Mouse (Mus musculus) spleen, postnatal 36 days (tissue): ENCODE results near the gene Rpl7a.

ENCODE experiments used
- DNase-seq, 2 experiments: peaks; one replicate each; pipeline ENCODE4 v3.0.0; 2022; ENCODE audit warnings: low spot score in 2 of 2, mixed read lengths in 1 of 2

The Rpl7a gene

DNA sequence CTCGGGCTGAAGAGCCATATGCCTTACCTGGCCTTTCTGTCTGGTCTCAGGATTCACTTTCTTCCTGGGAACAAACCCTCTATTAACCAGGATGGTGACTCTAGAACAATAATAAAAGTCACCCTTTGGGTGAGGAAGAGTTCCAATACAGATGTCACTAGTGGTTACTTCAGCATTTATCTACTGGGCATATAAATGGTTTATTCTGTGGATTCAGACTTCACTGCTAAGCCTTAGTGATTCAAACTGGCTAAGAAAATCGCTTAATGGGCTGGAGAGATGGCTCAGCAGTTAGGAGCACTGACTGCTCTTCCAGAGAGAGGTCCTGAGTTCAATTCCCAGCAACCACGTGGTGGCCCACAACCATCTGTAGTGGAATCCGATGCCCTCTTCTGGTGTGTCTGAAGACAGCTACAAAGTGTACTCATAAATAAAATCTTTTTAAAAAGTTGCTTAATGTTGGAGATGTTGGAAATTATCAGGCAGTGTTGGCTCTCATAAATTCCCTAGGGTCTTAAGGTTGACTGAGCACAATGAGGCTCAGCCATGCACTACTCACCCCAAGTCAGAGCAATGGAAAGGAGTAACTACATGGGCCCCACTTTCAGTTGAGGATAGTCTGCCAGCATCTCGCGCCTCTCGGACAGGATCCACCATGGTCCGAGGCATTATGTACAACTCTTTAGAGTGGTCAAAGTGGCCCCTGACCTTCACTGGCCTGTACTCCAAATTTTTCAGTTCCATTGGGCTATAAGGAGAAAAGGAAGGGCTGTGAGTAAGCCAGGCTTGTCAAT lies 3.8 kb downstream of the Rpl7a start:
- DNase-seq: no peak

GRCm38 (mm10) chr2:26915927-26916728 lies 5.6 kb downstream of the Rpl7a start, which contains the start of the genes Surf2 and Surf1:
TSS of gene Surf2 (plus strand) at chr2:26916367.
TSS of gene Surf1 (minus strand) at chr2:26916530.
- DNase-seq: peak; percentile 74 to 78

DNA sequence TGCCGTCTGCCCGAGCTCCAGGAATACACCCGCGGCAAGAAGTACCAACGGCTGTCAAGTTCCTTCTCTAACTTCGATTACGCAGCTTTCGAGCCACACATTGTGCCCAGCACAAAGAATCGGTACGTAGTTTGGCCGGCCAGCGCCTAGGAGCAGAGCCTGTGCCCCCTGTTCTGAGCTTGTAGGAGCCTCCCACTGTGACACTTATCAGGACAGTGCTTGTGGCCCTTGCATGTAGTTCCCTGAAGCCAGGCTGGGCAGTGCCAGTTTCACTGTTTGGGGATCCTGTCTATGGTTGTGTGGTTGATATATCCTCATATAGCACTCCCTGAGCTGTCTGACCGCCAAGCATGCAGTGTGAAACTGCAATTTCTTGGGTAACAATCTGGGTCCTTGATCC lies 6.2 kb downstream of the Rpl7a start:
- no peak for DNase-seq

DNA sequence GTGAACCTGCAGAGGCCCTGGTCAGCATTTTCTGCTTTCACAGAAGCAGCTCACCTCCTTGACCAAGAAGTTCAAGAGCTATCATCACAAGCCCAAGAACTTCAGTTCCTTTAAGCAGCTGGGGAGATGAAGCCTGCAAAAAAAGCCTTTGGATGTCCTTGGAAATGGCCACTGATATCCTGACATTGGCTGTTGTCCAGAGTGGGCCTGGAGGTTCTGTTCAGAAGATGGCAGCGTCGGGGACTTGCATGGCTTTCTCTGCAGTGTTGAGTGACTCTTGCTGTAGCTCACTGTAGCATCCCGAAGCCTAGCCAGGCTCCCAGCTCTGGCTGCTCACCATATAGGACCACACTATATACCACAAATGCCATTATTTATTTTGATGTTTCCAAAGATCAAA lies 9.1 kb downstream of the Rpl7a start:
- no peak for DNase-seq

DNA sequence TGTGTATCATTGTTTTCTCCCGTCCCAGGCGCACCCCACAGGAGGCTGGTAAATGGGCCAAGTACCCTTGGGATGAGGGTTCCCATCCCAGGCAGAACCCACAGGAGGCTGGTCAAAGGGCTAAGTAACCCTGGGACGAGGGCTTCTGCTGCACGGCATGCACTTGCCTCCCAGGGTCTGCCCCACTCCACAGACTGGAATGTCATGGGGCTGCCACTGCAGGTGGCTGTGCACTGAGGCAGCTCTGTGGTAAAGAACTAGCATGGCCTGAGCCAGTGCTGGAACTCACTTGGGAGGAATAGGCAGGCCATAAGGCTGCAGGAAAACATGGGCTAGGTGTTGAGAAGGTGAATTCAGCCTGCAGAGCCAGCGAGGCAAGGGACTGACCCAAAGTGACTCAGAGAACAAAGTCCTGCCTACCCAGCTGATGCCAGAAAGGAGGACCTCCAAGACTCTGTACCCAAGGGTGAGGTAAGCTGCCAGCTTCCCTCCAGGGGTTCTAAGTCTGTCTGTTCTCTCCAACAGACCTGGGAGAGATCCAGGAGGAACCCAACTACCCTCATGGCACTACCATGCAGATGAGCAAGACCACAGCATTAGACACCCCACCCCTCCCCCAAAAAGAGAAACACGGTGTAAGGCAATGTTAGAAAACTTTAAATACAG lies 9.8 kb downstream of the Rpl7a start:
- no peak for DNase-seq

DNA sequence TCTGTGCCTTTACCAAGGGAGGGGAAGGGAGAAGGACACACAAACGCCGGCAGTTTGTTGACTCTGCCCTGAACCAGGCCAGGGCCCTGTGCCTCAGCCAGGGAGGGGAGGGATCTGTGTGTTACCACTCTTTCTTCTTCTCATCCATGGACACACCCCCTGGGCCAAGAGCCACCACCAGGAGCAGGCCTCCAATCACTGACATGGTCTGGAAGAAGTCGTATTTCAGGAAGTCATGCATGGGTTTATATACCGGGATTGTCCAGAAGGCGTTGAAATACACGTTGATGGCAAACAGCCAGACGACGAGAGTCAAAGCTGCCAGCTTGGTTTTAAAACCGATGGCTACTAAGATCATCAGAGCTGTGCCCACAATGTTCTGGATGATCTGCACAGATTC lies 11.2 kb downstream of the Rpl7a start:
- DNase-seq: no peak

GRCm38 (mm10) chr2:26927745-26928476 lies 17.3 kb downstream of the Rpl7a start:
- DNase-seq: no peak

- DNase-seq: peak; percentile 67 to 74
Measured at GRCm38 (mm10) chr2:26930390-26930789, 19.8 kb downstream of the Rpl7a start.

- peak in 1 of 2 experiments; percentile 42 for DNase-seq
Measured at GRCm38 (mm10) chr2:26932473-26933303, 22.1 kb downstream of the Rpl7a start.

GRCm38 (mm10) chr2:26933304-26934055 lies 22.9 kb downstream of the Rpl7a start, which contains the start of the genes Surf4 and Stkld1:
TSS of gene Surf4 (minus strand) at chr2:26933928.
TSS of gene Stkld1 (plus strand) at chr2:26934047.
- peak; percentile 97 for DNase-seq

- DNase-seq: peak in 1 of 2 experiments; percentile 33
Measured at GRCm38 (mm10) chr2:26935286-26935685, 24.7 kb downstream of the Rpl7a start.

DNA sequence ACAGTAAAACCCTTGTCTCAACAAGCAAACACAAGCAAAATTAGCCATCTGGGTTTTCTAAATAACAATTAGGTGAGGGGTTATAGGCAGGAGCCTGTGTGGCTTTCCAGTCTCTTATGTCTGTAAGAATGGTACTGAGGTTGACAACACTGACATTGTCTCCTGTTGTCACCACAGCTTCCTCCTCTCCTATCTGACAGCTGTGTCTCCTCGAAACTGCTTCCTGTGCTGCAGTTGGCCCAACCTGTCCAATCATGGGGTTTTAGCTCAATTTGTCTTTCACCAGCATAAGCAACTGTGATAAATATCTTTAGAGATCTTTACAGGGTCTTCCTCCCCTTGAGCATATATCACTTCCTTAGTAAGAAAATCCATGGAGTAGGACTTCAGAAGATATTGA lies 25.9 kb downstream of the Rpl7a start:
- no peak for DNase-seq

GRCm38 (mm10) chr2:26941539-26941938 lies 31.0 kb downstream of the Rpl7a start:
- no peak for DNase-seq

DNA sequence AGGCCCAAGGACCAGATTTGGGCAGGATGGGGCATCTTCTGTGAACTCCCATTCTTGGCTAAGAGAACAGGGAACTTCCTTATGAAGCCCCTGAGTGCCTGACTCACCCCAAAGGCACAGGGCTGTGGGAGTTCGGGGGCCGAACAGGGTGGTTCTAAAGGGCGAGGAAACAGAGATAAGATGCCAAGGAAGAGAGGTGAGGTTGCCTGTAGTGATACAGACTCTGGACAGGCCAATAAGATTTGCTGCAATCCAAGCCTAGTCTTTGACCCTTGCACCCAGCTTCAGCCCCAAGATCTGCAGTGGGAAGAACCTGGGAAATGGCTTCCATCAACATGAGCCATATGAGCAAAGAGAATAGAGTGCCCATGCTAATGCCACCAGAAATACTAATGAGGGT lies 32.7 kb downstream of the Rpl7a start:
- DNase-seq: no peak

DNA sequence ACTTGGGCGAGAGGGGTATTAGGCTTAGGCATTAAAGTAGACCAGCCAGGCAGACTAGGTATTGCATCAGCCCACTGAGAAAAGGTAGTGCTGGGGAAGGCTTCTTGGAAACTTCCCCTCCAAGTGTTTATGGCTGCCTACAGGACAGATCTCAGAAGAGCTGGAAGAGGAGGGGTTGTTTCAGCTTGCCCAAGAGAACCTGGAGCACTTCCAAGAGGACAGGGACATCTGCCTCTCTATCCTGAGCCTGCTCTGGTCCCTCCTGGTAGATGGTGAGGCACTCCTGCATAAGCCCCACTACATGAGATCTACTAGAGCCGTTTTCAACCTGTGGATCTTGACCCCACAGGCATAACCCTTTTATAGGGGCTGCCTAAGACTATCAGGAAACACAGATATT lies 39.8 kb downstream of the Rpl7a start:
- no peak for DNase-seq

GRCm38 (mm10) chr2:26951346-26951905 lies 40.9 kb downstream of the Rpl7a start:
- DNase-seq: no peak

GRCm38 (mm10) chr2:26952193-26952592 lies 41.6 kb downstream of the Rpl7a start:
- no peak for DNase-seq

GRCm38 (mm10) chr2:26952866-26953265 lies 42.3 kb downstream of the Rpl7a start:
- no peak for DNase-seq

DNA sequence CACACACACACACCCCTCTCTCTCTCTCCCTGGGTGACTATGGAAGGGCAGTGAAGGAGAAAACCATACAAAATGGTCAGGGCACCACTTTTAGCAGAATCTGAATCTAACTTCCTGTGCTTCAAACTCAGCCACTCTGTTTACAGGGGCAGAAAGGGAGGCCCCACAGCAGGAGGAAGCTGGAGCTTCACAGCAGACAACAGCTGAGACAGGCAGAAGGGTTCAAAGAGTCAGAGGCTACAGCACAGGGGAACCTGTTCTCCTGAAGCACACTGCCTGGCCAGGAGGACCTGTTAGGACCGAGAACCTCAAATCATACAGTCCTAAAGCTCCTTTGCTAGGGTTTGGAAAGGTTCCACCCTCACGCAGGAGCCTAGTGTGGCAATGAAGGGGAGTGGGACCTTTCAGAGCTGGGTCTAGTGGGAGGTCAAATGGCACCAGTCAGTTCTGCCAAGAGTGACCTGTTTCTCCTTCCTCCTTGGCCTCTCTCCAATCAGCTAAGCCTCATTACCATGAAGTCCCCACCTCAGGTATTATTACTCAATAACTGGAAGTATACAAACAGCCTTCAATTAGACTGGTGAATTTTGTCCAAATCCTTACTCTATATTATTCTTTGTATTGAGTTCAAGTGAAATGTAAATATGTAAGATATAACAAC lies 44.3 kb downstream of the Rpl7a start:
- no peak for DNase-seq
